Comparison of ENCODE assay signal across 17 mouse cellular contexts in the genomic region with DNA sequence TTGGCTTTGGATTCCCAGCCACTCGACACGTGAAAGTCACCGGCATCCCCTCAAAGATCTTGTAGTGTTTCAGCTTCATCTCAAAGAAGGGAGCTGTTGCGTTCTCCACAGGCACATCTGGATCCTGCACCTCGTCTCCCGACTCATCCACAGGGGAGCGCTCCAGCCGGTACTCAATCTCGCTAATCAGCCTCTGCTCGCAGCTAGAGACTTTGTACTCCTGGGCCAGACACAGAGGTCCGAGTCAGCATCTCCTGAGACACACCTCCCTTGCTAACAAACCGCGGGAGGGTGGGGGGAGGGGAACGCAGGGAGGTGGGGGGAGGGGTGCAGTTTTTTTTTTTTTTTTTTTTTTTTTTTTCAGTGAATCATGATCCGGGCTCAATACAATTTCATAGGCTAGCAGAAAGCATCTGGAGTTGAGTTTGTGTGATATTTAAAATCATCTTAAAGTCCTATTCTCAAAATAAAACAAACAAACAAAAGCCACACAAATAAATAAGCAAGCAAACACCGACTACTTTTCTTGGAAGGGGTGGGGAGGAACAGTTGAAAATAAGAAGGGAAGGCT. TPM values are rescaled to one million over a fixed set of nuclear protein-coding genes. Genes with fewer than 3 reads are reported as not detected.
DNase-seq lines count a peak whose midpoint lies in the region; ATAC-seq and TF ChIP-seq lines count a peak whose summit lies in the region.
"Had no signal": no experiment of that assay in that cellular context is flagged by ENCODE, and none has a peak within 500 bp of the region (broad histone marks: within the 10 kb centered on the region; RNA-seq: fewer than 3 reads in every experiment).

No protein-coding gene starts in this region.

- TF ChIP-seq RAD21 in CH12.LX (IDR thresholded peaks at IDR 0.05; ENCODE audit: low read depth, low read length): no peak

- TF ChIP-seq POLR2A in CH12.LX (IDR thresholded peaks at IDR 0.05; ENCODE audit: low read depth, low read length): no peak

- no peak for ATAC-seq in heart, postnatal 0 days (ENCODE audit: insufficient read depth, low read depth)
- no peak for ATAC-seq in megakaryocyte progenitor cell, adult 5-6 weeks (replicated peaks; ENCODE audit: poor library complexity)
- ATAC-seq: forebrain, embryonic 13.5 days had no signal

- no peaks in the 10 kb centered on the region for H3K79me2 ChIP-seq in CH12.LX (replicated peaks; ENCODE audit: control insufficient read depth, extremely low read depth, insufficient read depth, poor library complexity, severe bottlenecking)

- no peaks in the 10 kb centered on the region for H3K9me3 ChIP-seq in heart, postnatal 0 days (replicated peaks; ENCODE audit: control insufficient read depth, low read length)
- H3K9me3 ChIP-seq in CH12.LX (replicated peaks; ENCODE audit: low read length): no peaks in the 10 kb centered on the region
- H3K9me3 ChIP-seq: forebrain, embryonic 13.5 days; heart, embryonic 12.5 days; hindbrain, embryonic 10.5 days; limb, embryonic 13.5 days; lung, embryonic 15.5 days; neural tube, embryonic 12.5 days had no signal

- dilution Hi-C loops in CH12.LX (cut with MboI; ENCODE audit: extremely low pct_ligation_motif_present, extremely low pct_unique_long_range_greater_than_20kb, low sequenced_read_pairs): no loop called here

- no peak for TF ChIP-seq EP300 in heart, postnatal 0 days (IDR thresholded peaks at IDR 0.05; ENCODE audit: low read depth)
- TF ChIP-seq EP300 in CH12.LX (IDR thresholded peaks at IDR 0.05; ENCODE audit: low read length): no peak

- in situ Hi-C loops in CH12.LX (cut with MboI; ENCODE audit: low pct_ligation_motif_present, low pct_unique_long_range_greater_than_20kb, low sequenced_read_pairs): loop anchor here (10.0 kb wide), 1 partner anchor 161 kb away; no protein-coding TSS in a partner anchor

- 56% methylated on average over 16 of the region's 16 CpGs for WGBS in heart, postnatal 0 days

- H3K27ac ChIP-seq in heart, postnatal 0 days (ENCODE audit: low read depth): peak overlapping the region; percentile 43; the same call in 1 of the 2 replicates
- H3K27ac ChIP-seq in CH12.LX (ENCODE audit: insufficient read depth, low read depth): no peak overlapping the region
- H3K27ac ChIP-seq: forebrain, embryonic 13.5 days; hindbrain, embryonic 10.5 days; left cerebral cortex, adult 2 months; limb, embryonic 13.5 days; lung, embryonic 15.5 days; neural tube, embryonic 12.5 days had no signal

- peaks cover 15% of the 10 kb centered on the region for H3K4me1 ChIP-seq in heart, postnatal 0 days (ENCODE audit: control insufficient read depth, insufficient read depth)
- 0 out of 4 replicates have a peak, but pooled peaks cover 0 to 9% of the 10 kb centered on the region in 2 experiments for H3K4me1 ChIP-seq in CH12.LX (ENCODE audit: control insufficient read depth in 1 of 2, insufficient read depth in 2 of 2)
- H3K4me1 ChIP-seq: forebrain, embryonic 13.5 days; limb, embryonic 13.5 days; lung, embryonic 15.5 days; neural tube, embryonic 12.5 days had no signal

- intact Hi-C loops in heart, postnatal 25 days (cut with DNase I): no loop called here

- no peak overlapping the region for H3K4me3 ChIP-seq in heart, postnatal 0 days (ENCODE audit: low read depth, low read length)
- H3K4me3 ChIP-seq in CH12.LX (replicated peaks in 1 of 3; ENCODE audit: low read depth in 2 of 3, low read length in 2 of 3, poor library complexity in 1 of 3): no peak overlapping the region
- H3K4me3 ChIP-seq: forebrain, embryonic 13.5 days; heart, embryonic 12.5 days; hindbrain, embryonic 10.5 days; left cerebral cortex, adult 2 months; limb, embryonic 13.5 days; lung, embryonic 15.5 days; neural tube, embryonic 12.5 days had no signal

- no peak for TF ChIP-seq CTCF in heart, postnatal 0 days (IDR thresholded peaks at IDR 0.05; ENCODE audit: low read depth)
- no peak for TF ChIP-seq CTCF in CH12.LX (conservative IDR thresholded peaks at IDR 0.05 in 1 of 2, IDR thresholded peaks at IDR 0.05 in 1 of 2; ENCODE audit: low read depth in 2 of 2, low read length in 2 of 2)

- DNase-seq in heart, postnatal 0 days (ENCODE audit: low spot score): no peak
- no peak for DNase-seq in heart, postnatal 25 days (ENCODE audit: low spot score)
- DNase-seq in CH12.LX (ENCODE audit: extremely low read depth) (no peak), ZHBTc4 (ENCODE audit: low read depth, low spot score) (peak; percentile 83)
- peak; percentile 52 to 81 for DNase-seq in kidney, postnatal 25 days
- no peak for DNase-seq in urinary bladder, postnatal 36 days (ENCODE audit: low spot score in 2 of 2)
- no peak for DNase-seq in spleen, adult 12 weeks (ENCODE audit: low spot score)
- DNase-seq: adrenal gland, postnatal 14 days; cerebellum, adult 2 months had no signal

- no peaks in the 10 kb centered on the region for H3K27me3 ChIP-seq in heart, postnatal 0 days (ENCODE audit: control insufficient read depth, insufficient read depth, low read length)
- no peaks in the 10 kb centered on the region for H3K27me3 ChIP-seq in CH12.LX (replicated peaks)
- H3K27me3 ChIP-seq: forebrain, embryonic 13.5 days; heart, embryonic 12.5 days; limb, embryonic 13.5 days; lung, embryonic 15.5 days; neural tube, embryonic 12.5 days had no signal

- peaks cover 82% of the 10 kb centered on the region for H3K36me3 ChIP-seq in heart, postnatal 0 days (replicated peaks; ENCODE audit: control insufficient read depth, insufficient read depth, low read length)
- peaks cover 3 to 39% of the 10 kb centered on the region in 2 experiments for H3K36me3 ChIP-seq in CH12.LX (replicated peaks in 1 of 2; ENCODE audit: control insufficient read depth in 1 of 2, insufficient read depth in 1 of 2, low read length in 1 of 2)

- H3K4me2 ChIP-seq in heart, postnatal 0 days (ENCODE audit: low read depth, low read length): no peak overlapping the region
- no peak overlapping the region for H3K4me2 ChIP-seq in CH12.LX (ENCODE audit: insufficient read depth, low read depth, poor library complexity, severe bottlenecking)
- H3K4me2 ChIP-seq: forebrain, embryonic 13.5 days; heart, embryonic 12.5 days; limb, embryonic 13.5 days; lung, embryonic 15.5 days; neural tube, embryonic 12.5 days had no signal

- H3K9ac ChIP-seq in heart, postnatal 0 days (replicated peaks; ENCODE audit: low read depth, low read length): no peak overlapping the region
- H3K9ac ChIP-seq in CH12.LX (ENCODE audit: insufficient read depth, low read depth): no peak overlapping the region
- H3K9ac ChIP-seq: forebrain, embryonic 13.5 days; heart, embryonic 12.5 days; limb, embryonic 13.5 days; lung, embryonic 15.5 days; neural tube, embryonic 12.5 days had no signal

TF ChIP-seq in CH12.LX, 34 proteins besides CTCF, POLR2A, EP300 and RAD21:
- TF ChIP-seq CHD2 (IDR thresholded peaks at IDR 0.05; ENCODE audit: low read length) (peak; percentile 45; the same call in 1 of the 2 replicates), POLR2AphosphoS2 (IDR thresholded peaks at IDR 0.05; ENCODE audit: low read depth, low read length) (no peak), ZNF384 (IDR thresholded peaks at IDR 0.05; ENCODE audit: low read depth, low read length) (peak; percentile 56)

RNA-seq across cellular contexts. Expression of gene Cbr4, which starts 45.9 kb away (rescaled TPM):
- 31.0 and 74.6 TPM in 2 replicates for total RNA-seq in heart, postnatal 0 days (2014; rRNA removed; ENCODE audit: low replicate concordance)
- 86.2 and 86.5 TPM in 2 replicates for polyA plus RNA-seq in heart, postnatal 0 days (2015; fragmentation: Nextera tagmentation; extraction: Ambion mirVana)
- 10 to 100 TPM; 69.8 to 80.8 TPM for total RNA-seq in heart, postnatal 25 days (2021)
- total RNA-seq in CH12.LX (2012; rRNA removed) (35.1 and 40.2 TPM in 2 replicates), CH12.LX (2014; rRNA removed) (59.1 and 66.3 TPM in 2 replicates)
- 37.0 and 43.1 TPM in 2 replicates for polyA plus RNA-seq in CH12.LX (2012; ENCODE audit: insufficient read length, low read depth)
- total RNA-seq in megakaryocyte progenitor cell, adult 5-6 weeks (2015): 22.8 and 22.9 TPM in 2 replicates
- 48.4 and 65.7 TPM in 2 replicates for total RNA-seq in megakaryocyte progenitor cell, adult 5-6 weeks (2017)

Comparison
In these comparisons a context has a peak if more than half of its experiments do, and no peak if none do; other contexts are left out.
1. DNase-seq: peak in ZHBTc4 (single experiment) and kidney, postnatal 25 days (2 of 2); none in heart, postnatal 0 days (single experiment), heart, postnatal 25 days (single experiment), CH12.LX (single experiment), urinary bladder, postnatal 36 days (0 of 2) and spleen, adult 12 weeks (single experiment).